ENCODE assay signal across 12 mouse cellular contexts in the genomic region with DNA sequence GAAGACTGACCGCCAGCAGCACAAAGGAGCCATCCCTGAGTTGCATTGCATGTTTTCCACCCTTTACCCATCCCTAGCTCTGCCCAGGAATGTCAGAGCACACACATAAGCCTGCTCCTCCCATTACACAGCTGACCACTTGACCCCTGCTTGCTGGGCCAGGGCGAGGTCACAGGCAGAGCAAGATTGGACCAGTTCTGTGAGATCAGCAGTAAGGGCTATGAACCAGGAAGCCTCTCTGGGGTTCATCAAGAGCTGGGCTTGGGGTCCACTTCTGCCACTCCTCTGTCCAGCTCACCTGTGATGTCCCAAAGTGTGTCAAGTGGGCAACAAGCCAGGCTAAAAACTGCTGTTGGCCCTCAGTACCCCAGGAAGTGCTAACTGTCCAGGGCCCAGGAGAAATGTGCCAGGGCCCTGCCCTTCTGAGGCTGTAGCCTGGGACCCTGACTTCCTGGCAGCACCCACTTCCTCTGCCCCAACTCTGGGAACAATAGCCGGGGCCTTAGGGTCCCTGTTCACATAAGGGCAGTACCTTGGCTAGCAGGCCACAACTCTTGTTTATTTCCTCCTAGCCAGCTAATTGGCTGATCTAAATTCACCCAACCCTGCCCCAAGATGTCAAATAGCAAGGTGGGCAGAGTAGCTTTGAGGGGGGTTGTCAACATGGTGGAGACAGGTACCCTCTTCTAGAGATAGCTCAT. TPM values are rescaled to one million over a fixed set of nuclear protein-coding genes. Genes with fewer than 3 reads are reported as not detected.
DNase-seq lines count a peak whose midpoint lies in the region; ATAC-seq and TF ChIP-seq lines count a peak whose summit lies in the region.
"Had no signal": no experiment of that assay in that cellular context is flagged by ENCODE, and none has a peak within 500 bp of the region (broad histone marks: within the 10 kb centered on the region; RNA-seq: fewer than 3 reads in every experiment).

No protein-coding gene starts in this region.

- peaks cover 29% of the 10 kb centered on the region for H3K36me3 ChIP-seq in neural tube, embryonic 12.5 days
- peaks cover 29% of the 10 kb centered on the region for H3K36me3 ChIP-seq in liver, embryonic 12.5 days
- H3K36me3 ChIP-seq in stomach, postnatal 0 days (ENCODE audit: control insufficient read depth, insufficient read depth, low read length) = 0 out of 2 replicates have a peak, but pooled peaks cover 3% of the 10 kb centered on the region

- no peak overlapping the region for H3K9ac ChIP-seq in neural tube, embryonic 12.5 days
- no peak overlapping the region for H3K9ac ChIP-seq in liver, embryonic 12.5 days
- H3K9ac ChIP-seq in stomach, postnatal 0 days (ENCODE audit: low read length) = peak overlapping the region; percentile 76
- H3K9ac ChIP-seq: forebrain, embryonic 15.5 days had no signal

- H3K9me3 ChIP-seq in neural tube, embryonic 12.5 days = no peaks in the 10 kb centered on the region
- no peaks in the 10 kb centered on the region for H3K9me3 ChIP-seq in liver, embryonic 12.5 days (replicated peaks)
- no peaks in the 10 kb centered on the region for H3K9me3 ChIP-seq in stomach, postnatal 0 days (ENCODE audit: control insufficient read depth, low read length)
- H3K9me3 ChIP-seq: forebrain, embryonic 15.5 days had no signal

- TF ChIP-seq CTCF in gastrocnemius, adult 2 months (IDR thresholded peaks at IDR 0.05) = no peak
- no peak for TF ChIP-seq CTCF in stomach, postnatal 0 days (IDR thresholded peaks at IDR 0.05; ENCODE audit: low read depth)

- no peak overlapping the region for H3K4me2 ChIP-seq in neural tube, embryonic 12.5 days (replicated peaks)
- H3K4me2 ChIP-seq in liver, embryonic 12.5 days = peak overlapping the region; percentile 64
- peak overlapping the region; percentile 55 for H3K4me2 ChIP-seq in stomach, postnatal 0 days (replicated peaks; ENCODE audit: low read depth)
- H3K4me2 ChIP-seq: forebrain, embryonic 15.5 days had no signal

- peak overlapping the region; percentile 64 for H3K4me3 ChIP-seq in gastrocnemius, adult 2 months
- H3K4me3 ChIP-seq in neural tube, embryonic 12.5 days = no peak overlapping the region
- H3K4me3 ChIP-seq in liver, embryonic 12.5 days = no peak overlapping the region
- H3K4me3 ChIP-seq in stomach, postnatal 0 days (ENCODE audit: low read depth, low read length) = no peak overlapping the region; the same call in 1 of the 2 replicates
- H3K4me3 ChIP-seq: forebrain, embryonic 15.5 days had no signal

- H3K27me3 ChIP-seq in neural tube, embryonic 12.5 days (replicated peaks) = peaks cover 12% of the 10 kb centered on the region
- H3K27me3 ChIP-seq in liver, embryonic 12.5 days (replicated peaks) = peaks cover 28% of the 10 kb centered on the region
- H3K27me3 ChIP-seq in stomach, postnatal 0 days (ENCODE audit: control insufficient read depth, insufficient read depth, low read length) = no peaks in the 10 kb centered on the region
- H3K27me3 ChIP-seq: forebrain, embryonic 15.5 days; Patski had no signal

- intact Hi-C loops in gastrocnemius, adult 2 months (cut with DNase I) = no loop called here

- 0 out of 2 replicates have a peak, but pooled peaks have one; percentile 8 for ATAC-seq in neural tube, embryonic 12.5 days (ENCODE audit: low FRiP score, low read depth)
- no peak for ATAC-seq in liver, embryonic 12.5 days
- ATAC-seq in stomach, postnatal 0 days (ENCODE audit: low FRiP score, low TSS enrichment) = peak; percentile 23; the same call in 1 of the 2 replicates
- no peak for ATAC-seq in cerebellum, adult (ENCODE audit: insufficient number of reproducible peaks, low FRiP score, low TSS enrichment)
- ATAC-seq: forebrain, embryonic 15.5 days had no signal

- H3K27ac ChIP-seq in gastrocnemius, adult 2 months = peak overlapping the region; percentile 74
- H3K27ac ChIP-seq in neural tube, embryonic 12.5 days = no peak overlapping the region
- H3K27ac ChIP-seq in liver, embryonic 12.5 days = no peak overlapping the region
- peak overlapping the region; percentile 92 for H3K27ac ChIP-seq in stomach, postnatal 0 days (replicated peaks)
- H3K27ac ChIP-seq: forebrain, embryonic 15.5 days had no signal

- 79% methylated on average over 3 of the region's 3 CpGs for WGBS in neural tube, embryonic 12.5 days
- 61% methylated on average over 3 of the region's 3 CpGs for WGBS in liver, embryonic 12.5 days (ENCODE audit: insufficient replicate concordance)
- 60% methylated on average over 3 of the region's 3 CpGs for WGBS in stomach, postnatal 0 days

- no peak for TF ChIP-seq EP300 in stomach, postnatal 0 days (optimal IDR thresholded peaks at IDR 0.05)

- no peak for DNase-seq in gastrocnemius, adult 2 months
- no peak for DNase-seq in gastrocnemius, postnatal 25 days
- DNase-seq in neural tube, embryonic 10.5 days (ENCODE audit: extremely low spot score, low spot score) = no peak
- DNase-seq in stomach, postnatal 0 days (ENCODE audit: low spot score) = peak; percentile 47
- no peak for DNase-seq in spleen, postnatal 36 days (ENCODE audit: low spot score in 2 of 2)
- DNase-seq: cerebellum, postnatal 25 days had no signal

- peaks cover 9% of the 10 kb centered on the region for H3K4me1 ChIP-seq in neural tube, embryonic 12.5 days
- H3K4me1 ChIP-seq in liver, embryonic 12.5 days = peaks cover 22% of the 10 kb centered on the region
- no peaks in the 10 kb centered on the region for H3K4me1 ChIP-seq in stomach, postnatal 0 days (replicated peaks; ENCODE audit: control insufficient read depth, insufficient read depth)
- H3K4me1 ChIP-seq: forebrain, embryonic 15.5 days had no signal

RNA-seq across cellular contexts. Expression of gene Eps8l2, which starts 0.8 kb away (rescaled TPM):
- 1 to 10 TPM; 2.6 to 3.1 TPM for total RNA-seq in gastrocnemius, adult 2 months (2021)
- 1 to 10 TPM; 1.5 to 2.1 TPM for total RNA-seq in gastrocnemius, postnatal 25 days (2021)
- polyA plus RNA-seq in neural tube, embryonic 12.5 days (2016; fragmentation: Nextera tagmentation; extraction: Ambion mirVana) = 1.0 and 1.1 TPM in 2 replicates
- 4.9 and 5.6 TPM in 2 replicates for polyA plus RNA-seq in liver, embryonic 12.5 days (2016; fragmentation: Nextera tagmentation; extraction: Ambion mirVana)
- 86.1 and 96.5 TPM in 2 replicates for polyA plus RNA-seq in stomach, postnatal 0 days (2015; fragmentation: Nextera tagmentation; extraction: Ambion mirVana)

RNA-seq across cellular contexts. Expression of gene Tmem80, which starts 10.3 kb away (rescaled TPM):
- total RNA-seq in gastrocnemius, adult 2 months (2021) = 10 to 100 TPM; 11.5 to 16.9 TPM
- total RNA-seq in gastrocnemius, postnatal 25 days (2021) = 10 to 100 TPM; 11.0 to 11.5 TPM
- polyA plus RNA-seq in neural tube, embryonic 12.5 days (2016; fragmentation: Nextera tagmentation; extraction: Ambion mirVana) = 60.9 and 62.5 TPM in 2 replicates
- polyA plus RNA-seq in liver, embryonic 12.5 days (2016; fragmentation: Nextera tagmentation; extraction: Ambion mirVana) = 24.3 and 24.8 TPM in 2 replicates
- 18.6 and 19.7 TPM in 2 replicates for polyA plus RNA-seq in stomach, postnatal 0 days (2015; fragmentation: Nextera tagmentation; extraction: Ambion mirVana)

RNA-seq across cellular contexts. Expression of gene Deaf1, which starts 10.4 kb away (rescaled TPM):
- total RNA-seq in gastrocnemius, adult 2 months (2021) = 10 to 100 TPM; 13.3 to 14.0 TPM
- 10 to 100 TPM; 11.2 to 11.7 TPM for total RNA-seq in gastrocnemius, postnatal 25 days (2021)
- polyA plus RNA-seq in neural tube, embryonic 12.5 days (2016; fragmentation: Nextera tagmentation; extraction: Ambion mirVana) = 98.9 and 108 TPM in 2 replicates
- 24.7 and 25.6 TPM in 2 replicates for polyA plus RNA-seq in liver, embryonic 12.5 days (2016; fragmentation: Nextera tagmentation; extraction: Ambion mirVana)
- 37.6 and 40.1 TPM in 2 replicates for polyA plus RNA-seq in stomach, postnatal 0 days (2015; fragmentation: Nextera tagmentation; extraction: Ambion mirVana)

RNA-seq across cellular contexts. Expression of gene Drd4, which starts 46.1 kb away (rescaled TPM):
- total RNA-seq in gastrocnemius, adult 2 months (2021) = not detected
- under 1 TPM in 1 of 2 experiments, not detected in 1; 0.23 TPM for total RNA-seq in gastrocnemius, postnatal 25 days (2021)
- 0.82 and 0.94 TPM in 2 replicates for polyA plus RNA-seq in neural tube, embryonic 12.5 days (2016; fragmentation: Nextera tagmentation; extraction: Ambion mirVana)
- polyA plus RNA-seq in liver, embryonic 12.5 days (2016; fragmentation: Nextera tagmentation; extraction: Ambion mirVana) = 0.04 and 0.07 TPM in 2 replicates
- polyA plus RNA-seq in stomach, postnatal 0 days (2015; fragmentation: Nextera tagmentation; extraction: Ambion mirVana) = 0.06 and 0.16 TPM in 2 replicates
- polyA plus RNA-seq: heart, embryonic 14.5 days; Patski had no signal

RNA-seq across cellular contexts. Expression of gene Taldo1, which starts 54.1 kb away (rescaled TPM):
- total RNA-seq in gastrocnemius, adult 2 months (2021) = 10 to 100 TPM; 77.5 to 88.3 TPM
- total RNA-seq in gastrocnemius, postnatal 25 days (2021) = 10 to 100 TPM; 78.9 to 91.3 TPM
- 366 and 377 TPM in 2 replicates for polyA plus RNA-seq in neural tube, embryonic 12.5 days (2016; fragmentation: Nextera tagmentation; extraction: Ambion mirVana)
- 516 and 525 TPM in 2 replicates for polyA plus RNA-seq in liver, embryonic 12.5 days (2016; fragmentation: Nextera tagmentation; extraction: Ambion mirVana)
- polyA plus RNA-seq in stomach, postnatal 0 days (2015; fragmentation: Nextera tagmentation; extraction: Ambion mirVana) = 459 and 468 TPM in 2 replicates

Comparison
In these comparisons a context has a peak if more than half of its experiments do, and no peak if none do; other contexts are left out.
1. H3K27ac ChIP-seq: peak in gastrocnemius, adult 2 months (single experiment) and stomach, postnatal 0 days (single experiment); none in neural tube, embryonic 12.5 days (single experiment) and liver, embryonic 12.5 days (single experiment).
2. ATAC-seq: peak in neural tube, embryonic 12.5 days (single experiment) and stomach, postnatal 0 days (single experiment); none in liver, embryonic 12.5 days (single experiment) and cerebellum, adult (single experiment).
3. RNA of gene Eps8l2, which starts 0.8 kb away (polyA plus RNA-seq): 86.1 to 96.5 TPM in stomach, postnatal 0 days; 4.9 to 5.6 TPM in liver, embryonic 12.5 days and 1.0 to 1.1 TPM in neural tube, embryonic 12.5 days; every median in the first group is over 10 times any median in the second.